Mouse (Mus musculus) granulocyte monocyte progenitor cell, adult 5-6 weeks (primary cell): ENCODE measurements around the gene Noxred1. TPM values are rescaled to one million over a fixed set of nuclear protein-coding genes. Genes with fewer than 3 reads are reported as not detected.
"Not testable (repeated sequence)": the region's sequence is repeated elsewhere in the genome, so short reads cannot be mapped to it uniquely, and the experiment has no call there.

Experiments
- ATAC-seq: replicated peaks from 2 replicates; pipeline ENCODE4 v1.8.0; 2016; ENCODE audit warnings: mild to moderate bottlenecking, moderate TSS enrichment, inconsistent platforms; ENCODE audit not compliant: poor library complexity, severe bottlenecking
- total RNA-seq, 2 experiments: library from RNA; stranded (forward) in 1 of 2; stranded (reverse) in 1 of 2; fragments of 200-712, 200-1000 nt in 1 of 2; fragments of >200 nt in 1 of 2; fragmentation: Nextera tagmentation in 1 of 2; gene quantifications; 2 replicates each; pipeline ENCODE4 v1.2.3; 2014 to 2017

Gene Noxred1
- total RNA-seq, 2 experiments from 2014 or later, result not detected

DNA sequence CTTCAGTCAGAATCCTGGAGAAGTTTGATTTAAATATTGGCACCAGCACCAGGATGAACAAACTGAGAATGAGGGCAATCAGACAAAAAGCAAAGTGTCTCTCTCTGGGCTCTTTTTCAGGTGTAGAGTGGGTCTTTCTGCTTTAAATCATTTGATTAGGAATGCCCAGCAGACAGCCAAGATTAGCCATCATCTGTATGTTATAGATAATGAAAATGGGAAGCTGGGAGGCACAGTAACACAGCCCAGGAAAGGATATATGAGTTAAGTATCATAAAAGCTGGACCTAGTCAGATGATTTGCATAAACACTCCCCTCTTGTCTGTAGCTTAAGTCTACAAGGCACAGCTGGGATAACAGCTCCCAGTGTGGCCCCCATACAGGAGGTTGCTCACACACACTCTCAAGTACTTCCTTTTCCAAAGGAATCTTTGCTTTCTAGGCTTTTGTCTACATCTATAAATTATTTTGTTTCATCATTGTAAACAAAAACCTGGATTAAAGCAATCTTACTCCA lies 8.1 kb downstream of the Noxred1 start:
- ATAC-seq, result no peak; the same call in 1 of the 2 replicates

DNA sequence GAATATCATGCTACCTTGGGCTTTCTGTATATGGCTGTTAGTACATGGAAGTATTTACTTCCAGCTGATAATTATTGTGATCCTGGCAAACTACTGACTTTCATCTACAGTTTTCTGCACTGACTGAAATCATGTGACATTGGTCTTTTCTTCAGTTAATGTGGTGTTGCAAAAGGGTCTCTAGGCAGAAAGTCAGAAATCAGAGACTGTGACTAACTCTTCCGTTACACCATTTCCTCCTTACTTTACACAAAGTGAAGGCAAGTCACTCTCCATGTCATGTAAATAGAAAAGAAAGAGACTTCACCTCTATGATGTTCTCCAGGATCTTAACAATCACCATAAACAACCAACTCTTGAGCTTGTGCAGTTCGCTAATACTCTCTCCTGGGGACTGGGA lies 8.9 kb downstream of the Noxred1 start:
- ATAC-seq, result peak; percentile 52; the same call in 1 of the 2 replicates

DNA sequence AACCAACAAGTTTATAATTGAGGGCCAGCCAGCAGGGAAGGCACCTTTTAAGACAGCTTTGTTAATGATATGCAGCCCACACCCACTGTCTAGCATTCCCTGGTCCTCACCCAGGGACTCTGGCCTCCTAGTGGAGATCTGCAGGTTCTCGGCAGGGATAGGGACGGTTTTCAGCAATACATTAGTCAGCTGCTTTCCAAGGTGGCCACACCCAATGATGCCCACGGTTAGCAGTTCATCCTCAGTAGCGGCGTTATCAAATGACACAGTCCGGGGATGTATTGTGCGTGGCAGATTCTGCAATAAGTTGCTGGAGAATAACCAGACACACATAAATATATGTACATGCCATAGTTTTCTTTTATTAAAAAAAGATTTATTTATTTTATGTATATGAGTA lies 11.7 kb downstream of the Noxred1 start:
- ATAC-seq, result no peak; the same call in 1 of the 2 replicates

DNA sequence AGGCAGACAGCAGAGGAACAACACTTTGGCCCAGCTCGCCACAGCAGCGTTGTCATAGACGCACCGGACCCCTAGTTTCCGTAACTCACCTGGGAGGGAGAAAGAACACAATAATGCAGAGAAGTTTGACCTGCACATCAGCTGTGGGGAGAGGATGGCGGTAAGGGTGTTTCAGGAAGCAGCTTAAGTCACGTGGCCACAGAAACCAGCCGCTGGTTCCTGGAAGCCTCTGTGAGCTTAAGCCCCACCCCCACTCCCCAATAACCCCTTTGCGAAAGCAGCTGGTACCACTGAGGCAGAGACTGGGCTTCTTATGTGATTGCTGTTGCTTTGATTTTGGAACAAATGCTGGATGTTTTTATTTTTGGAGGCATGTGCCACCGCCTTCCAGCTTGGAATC lies 13.6 kb downstream of the Noxred1 start:
- ATAC-seq, result 0 out of 2 replicates have a peak, but pooled peaks have one; percentile 35

DNA sequence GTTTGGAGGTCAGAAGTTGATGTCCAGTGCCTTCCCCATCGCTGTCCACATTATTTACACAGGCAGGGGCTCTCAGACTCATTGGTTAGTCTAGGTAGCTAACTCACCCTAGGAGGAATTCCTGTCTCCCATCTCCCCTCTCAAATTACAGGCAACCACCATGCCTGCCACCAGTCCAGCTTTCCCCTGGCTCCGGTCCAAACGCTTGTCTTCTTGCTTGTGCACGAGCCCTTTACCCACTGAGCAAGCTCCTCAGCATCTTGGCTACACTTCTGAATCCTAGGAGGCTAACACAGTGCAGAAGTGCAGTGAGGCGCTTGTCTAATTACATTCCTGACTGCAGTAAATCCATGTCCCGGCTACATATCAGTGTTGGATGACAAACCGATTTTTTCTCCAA lies 19.2 kb downstream of the Noxred1 start:
- no peak for ATAC-seq

DNA sequence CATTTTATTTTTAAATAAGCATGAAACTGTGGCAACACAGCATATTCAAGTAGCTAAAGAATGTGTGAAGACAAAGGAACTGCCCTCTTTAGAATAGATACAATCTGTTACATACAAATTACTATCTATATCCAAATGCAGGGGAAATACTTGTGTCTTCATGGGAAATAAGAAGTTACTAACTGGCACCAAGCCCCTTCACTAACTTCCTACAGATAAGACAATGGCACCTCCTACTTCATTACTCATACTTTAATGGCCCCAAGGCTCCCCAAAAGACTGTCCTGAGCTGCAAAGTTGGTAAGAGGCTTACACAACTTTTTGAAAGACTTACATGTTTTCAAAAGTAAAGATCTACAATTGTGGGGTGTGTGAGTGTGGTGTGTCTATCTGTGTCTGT lies 20.9 kb downstream of the Noxred1 start:
- no peak for ATAC-seq

DNA sequence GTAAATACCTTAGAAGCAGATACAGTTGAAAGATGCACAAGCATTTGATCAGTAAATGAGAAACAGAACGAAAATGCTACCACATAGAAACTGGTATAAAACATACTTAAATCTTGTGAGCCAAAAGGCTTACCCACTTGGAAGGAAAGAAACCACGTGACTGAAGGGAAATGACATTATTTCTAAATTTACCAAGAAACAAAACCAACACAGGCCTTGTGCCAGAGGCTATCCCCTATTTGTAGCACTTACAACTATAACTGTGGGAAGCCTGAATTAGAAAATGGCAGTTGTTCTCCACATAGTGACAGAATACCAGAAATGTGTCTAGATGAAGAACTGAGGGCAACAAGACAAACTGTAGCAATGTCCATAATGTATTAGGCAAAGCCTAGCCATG lies 22.5 kb downstream of the Noxred1 start:
- ATAC-seq, result no peak

DNA sequence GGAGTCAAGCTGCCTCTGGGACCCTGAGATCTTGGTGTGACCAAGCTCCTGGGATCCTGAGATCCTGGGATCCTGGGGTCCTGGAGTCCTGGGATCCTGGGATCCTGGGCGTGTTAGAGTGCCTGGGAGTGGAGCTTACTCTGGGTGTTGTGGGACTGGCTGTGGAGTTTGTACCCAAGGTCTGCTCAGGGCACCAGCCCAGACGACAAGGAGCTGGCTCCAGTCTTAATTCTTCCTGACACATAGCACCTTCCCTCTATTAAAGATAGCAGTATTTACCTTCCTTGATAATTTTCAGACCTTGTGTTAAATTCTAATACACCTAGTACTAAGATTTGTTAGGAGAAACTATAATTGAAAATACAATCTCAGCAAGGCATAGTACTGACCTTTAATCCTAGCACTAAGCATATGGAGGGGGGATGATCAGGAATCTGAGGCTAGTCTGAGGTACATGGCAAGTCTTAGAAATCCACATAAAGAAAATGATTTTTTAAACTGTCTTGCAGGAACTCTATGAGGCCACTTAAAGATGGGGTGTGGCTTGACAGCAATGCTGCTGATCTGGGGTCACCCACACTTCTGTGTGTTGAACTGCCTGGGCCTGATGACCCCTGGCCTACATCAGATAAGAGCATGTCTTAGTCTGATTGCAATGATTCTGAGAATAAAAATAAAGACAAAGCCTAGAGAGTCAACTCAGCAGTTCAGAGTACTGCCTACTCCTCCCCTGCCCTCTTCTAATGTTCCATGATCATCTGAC lies 25.5 kb downstream of the Noxred1 start:
- ATAC-seq, result no peak

DNA sequence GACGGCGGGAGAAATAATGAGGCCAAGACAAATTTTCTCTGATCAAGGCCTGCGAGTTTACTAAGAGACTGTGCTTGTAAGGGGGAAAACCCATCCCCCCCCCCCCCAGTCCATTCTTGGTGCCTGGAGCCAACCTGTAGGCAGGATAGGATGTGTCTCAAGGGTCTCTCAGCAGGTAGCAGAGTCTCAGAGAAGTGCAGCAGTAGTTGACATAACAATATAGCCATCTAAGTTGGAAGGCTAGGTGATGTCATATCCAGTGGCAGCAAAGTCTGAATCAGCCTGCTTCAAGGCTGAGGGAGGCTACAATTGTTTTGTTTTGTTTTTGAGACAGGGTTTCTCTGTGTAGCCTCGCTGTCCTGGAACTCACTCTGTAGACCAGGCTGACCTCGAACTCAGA lies 32.7 kb downstream of the Noxred1 start:
- not testable (repeated sequence) for ATAC-seq

DNA sequence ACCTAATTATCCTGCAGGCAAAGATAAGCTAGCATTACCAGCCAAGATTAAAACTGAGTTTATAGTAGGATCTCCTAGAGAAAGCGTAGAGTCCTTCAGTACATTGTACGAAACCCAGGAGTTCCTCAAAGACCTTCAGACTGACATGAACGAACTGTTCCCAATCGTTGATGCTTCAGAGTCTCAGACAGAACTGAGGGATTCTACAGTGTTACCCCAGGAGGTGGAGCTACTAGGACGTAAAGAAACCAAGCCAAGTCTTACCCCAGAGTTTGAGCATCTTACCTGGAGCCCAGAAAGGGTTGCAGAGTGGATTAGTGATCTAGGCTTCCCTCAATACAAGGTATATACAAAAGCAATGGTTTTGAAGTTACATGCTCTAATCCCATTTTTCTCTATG lies 36.8 kb downstream of the Noxred1 start:
- ATAC-seq, result no peak

DNA sequence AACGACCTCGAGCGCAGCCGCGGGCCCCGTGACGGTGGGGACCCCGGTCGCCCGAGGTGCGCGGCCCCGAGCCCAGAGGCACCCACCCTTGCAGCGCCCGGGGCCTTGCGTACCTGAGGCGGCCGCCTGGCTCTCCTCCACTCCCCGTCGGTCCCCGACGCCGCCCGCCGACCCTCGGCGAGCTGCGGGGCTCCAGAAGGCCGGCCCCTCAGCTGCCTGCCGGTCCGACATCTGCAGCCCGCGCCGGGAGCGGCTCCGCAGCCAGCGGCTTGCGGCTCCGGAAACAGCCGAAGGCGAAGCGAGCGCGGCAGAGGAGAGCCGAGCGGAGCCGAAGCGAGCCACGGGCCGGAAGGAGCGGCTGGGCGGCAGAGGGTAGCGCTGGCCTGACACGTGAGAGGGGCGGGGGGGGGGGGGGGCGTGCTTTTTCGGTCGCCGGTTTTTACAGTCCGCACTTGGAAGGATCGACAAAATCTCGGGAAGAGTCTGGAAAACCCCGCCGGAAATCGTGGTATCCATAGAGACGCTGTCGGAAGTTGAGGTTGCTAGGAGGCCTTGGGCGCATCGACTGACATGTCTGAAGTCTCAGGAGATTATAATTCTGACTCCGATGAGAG lies 38.5 kb downstream of the Noxred1 start, which contains the start of gene Tmed8:
Gene Tmed8 (minus strand): TSS at position 482 of the 614 bp plus-strand sequence.
- ATAC-seq, result peak; percentile 75

DNA sequence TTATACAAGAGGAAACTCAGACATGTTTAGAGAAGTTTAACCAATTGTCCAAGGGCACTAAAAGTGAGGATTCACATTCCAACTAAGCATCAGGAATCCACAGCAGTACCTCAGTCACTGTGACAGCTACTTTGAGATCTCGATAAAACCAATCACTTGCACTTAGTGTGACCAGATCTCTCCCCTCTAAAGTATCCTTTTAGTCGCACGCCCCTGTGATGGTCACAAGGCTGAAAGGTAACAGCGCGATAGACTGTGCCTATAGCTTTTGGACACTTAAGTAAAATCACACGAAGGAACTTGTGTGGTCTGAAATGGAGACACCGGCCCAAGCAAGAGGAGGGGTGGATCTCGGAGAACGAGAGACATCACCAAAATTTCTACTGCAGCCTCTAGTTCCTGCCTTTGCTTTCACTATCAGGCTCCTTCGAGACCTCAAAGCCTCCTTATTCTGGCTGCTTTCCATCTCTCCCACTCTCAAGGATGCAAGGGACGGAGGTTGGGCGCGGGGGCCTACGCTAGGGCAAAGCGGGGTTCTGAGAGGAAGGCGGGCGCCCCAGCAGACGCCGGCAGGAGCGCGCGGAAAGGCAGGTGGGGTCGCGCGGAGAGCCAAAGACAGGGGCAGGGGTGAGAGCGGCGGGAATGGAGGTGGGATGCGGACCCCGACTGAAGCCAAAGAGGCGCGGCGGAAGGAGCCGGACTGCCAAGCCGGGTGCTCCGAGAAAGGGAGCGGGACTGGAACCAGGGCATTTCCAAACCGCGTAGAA lies 39.1 kb downstream of the Noxred1 start, which contains the start of gene Samd15:
Gene Samd15 (plus strand): TSS at position 518 of the 767 bp plus-strand sequence.
- peak; percentile 41 for ATAC-seq

DNA sequence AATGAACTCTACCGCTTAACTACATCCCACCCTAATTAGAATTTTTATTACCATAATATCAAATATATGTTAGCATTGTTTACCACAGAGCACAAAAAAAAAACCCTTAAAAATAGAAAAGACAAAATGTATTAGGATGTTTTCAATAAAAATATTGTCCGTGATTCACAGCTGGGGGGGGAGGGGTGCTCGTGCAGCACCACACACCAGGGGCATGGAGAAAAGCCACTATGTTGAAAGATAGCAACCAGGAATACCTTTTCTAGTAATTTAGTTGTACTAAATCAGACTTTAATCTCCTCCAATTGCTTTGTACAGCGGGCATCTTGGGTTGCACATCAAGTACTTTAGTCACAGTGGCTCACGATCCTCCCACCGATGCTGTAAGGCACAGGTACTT lies 39.7 kb downstream of the Noxred1 start:
- ATAC-seq, result no peak

DNA sequence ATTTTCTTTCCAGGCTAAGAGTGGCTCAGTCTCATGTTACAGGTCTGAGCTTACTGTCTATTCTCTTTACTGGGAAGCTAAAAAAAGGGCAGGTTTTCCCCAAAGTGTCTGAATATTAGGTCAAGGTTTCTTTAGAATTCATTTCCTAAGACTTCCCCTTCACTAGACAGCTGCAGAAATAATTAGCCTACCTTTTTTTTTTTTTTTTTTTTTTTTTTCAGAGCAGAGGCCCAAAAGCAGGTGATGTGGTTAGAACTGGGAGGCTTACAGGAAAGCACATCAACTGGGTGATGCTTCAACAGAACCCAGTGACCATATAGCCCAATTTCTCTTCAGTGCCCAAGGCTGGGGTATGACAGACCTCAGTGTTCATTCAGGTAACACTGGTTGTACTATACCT lies 42.2 kb downstream of the Noxred1 start:
- ATAC-seq, result no peak

DNA sequence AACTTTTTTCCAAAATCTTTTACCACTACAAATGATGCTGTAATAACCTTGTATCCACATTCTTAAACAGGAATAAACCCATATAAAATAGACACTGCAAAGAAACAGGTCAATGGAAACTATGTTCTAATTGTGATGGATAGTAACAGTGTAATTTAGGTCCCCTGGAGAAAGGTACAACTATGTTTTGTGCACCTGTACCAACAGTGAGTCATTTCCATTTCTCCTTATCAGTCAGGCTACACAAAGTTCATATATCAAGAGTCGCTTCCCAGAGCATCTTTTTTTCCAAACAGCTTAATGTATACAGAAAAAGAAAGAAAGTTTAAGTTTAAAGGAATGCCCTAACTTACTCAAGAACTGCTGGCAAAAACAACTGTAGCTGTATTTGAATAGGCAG lies 43.5 kb downstream of the Noxred1 start:
- ATAC-seq, result no peak

DNA sequence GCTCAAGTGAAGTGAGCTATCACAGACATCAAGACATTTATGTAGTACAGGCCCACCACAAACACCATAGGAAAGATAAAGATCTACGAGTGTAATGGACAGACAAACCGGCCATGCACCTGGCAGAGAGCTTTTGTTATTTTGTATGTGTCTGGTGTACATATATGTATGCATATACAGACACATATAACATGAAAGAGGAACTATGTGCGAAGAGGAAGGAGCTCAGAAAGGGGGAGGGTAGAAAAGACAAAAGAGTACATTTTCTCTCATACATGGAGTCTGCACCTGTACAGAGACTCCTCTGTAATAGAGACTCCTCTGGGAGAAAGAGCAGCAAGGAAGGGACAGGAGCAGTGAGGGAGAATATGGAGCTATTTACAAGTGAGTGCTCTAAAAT lies 45.5 kb downstream of the Noxred1 start:
- ATAC-seq, result peak; percentile 92

DNA sequence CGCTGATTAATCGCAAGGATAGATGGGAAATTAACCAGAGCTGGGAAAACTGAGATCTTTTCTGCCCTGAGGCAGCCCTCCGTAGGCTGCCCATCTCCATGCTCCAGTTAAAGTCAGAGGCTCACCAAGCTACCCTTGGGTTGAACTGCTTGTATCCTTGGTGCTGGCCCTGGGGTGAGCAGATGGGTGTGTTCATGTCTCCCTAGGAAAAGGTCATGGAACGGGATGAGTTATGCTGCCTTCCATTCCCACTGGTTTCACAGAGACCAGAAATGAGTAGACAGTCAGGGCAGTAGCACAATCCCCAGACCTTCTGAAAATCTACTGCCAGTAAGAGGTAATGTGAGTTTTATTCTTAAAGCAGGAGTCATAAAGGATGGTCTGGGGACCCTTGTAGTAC lies 60.9 kb downstream of the Noxred1 start:
- no peak for ATAC-seq

DNA sequence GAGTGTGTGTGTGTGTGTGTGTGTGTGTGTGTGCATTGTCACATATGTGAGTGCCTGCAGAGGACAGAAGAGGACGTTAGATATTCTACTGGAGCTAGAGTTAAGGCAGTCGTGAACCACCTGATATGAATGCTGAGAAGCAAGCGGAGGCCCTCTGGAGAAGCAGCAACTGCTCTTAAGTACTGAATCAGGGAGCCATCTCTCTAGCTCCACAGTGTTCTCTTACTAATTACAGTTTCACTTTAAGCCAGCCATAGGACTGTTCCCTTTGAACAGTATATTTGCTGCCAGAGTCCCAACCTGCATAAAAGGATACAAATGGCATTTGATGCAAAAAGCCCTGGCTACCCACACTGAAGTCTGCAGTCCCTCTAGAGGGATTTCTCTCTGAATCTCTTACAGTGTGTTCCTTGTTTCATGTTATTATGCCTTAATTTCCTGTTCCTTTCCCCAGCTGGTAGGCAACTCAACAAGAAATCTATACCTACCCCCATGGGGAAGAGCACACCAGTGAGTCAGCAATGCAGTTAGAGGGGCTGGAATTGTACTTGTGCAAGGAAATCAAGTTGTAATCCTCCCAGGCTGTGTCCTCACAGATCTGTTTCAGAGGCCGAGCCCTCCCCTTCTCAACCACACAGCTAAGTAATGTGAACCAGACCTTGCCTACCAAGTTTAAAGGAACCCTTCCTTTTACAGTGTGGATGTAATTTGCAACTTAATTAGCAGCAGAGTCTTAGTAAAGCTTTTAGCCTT lies 63.2 kb downstream of the Noxred1 start:
- ATAC-seq, result peak; percentile 84
